Mouse (Mus musculus) lung, postnatal 36 days (tissue): ENCODE data around the gene Setd1a.
"Not testable (repeated sequence)": the region's sequence is repeated elsewhere in the genome, so short reads cannot be mapped to it uniquely, and the experiment has no call there.

Experiments
- DNase-seq: peaks from one replicate; pipeline ENCODE4 v3.0.0; 2022; ENCODE audit warnings: mixed read lengths

The Setd1a gene

GRCm38 (mm10) chr7:127837878-127838277 is 61.4 kb downstream of the Setd1a start:
- not testable (repeated sequence) for DNase-seq

- DNase-seq, result not testable (repeated sequence)
Measured at GRCm38 (mm10) chr7:127840031-127840430, 63.6 kb downstream of the Setd1a start.

GRCm38 (mm10) chr7:127840886-127841285 is 64.4 kb downstream of the Setd1a start:
- no peak for DNase-seq

- peak; percentile 94 for DNase-seq
Measured at GRCm38 (mm10) chr7:127841340-127842000, 65.0 kb downstream of the Setd1a start.

- peak; percentile 93 for DNase-seq
Measured at GRCm38 (mm10) chr7:127842001-127842718, 65.7 kb downstream of the Setd1a start.
